Mouse (Mus musculus): ENCODE data around the gene Dhdds.

GRCm38 (mm10) chr4:133956358-133956757, 44.4 kb downstream of the Dhdds start:
- TF ChIP-seq CTCF (IDR thresholded peaks at IDR 0.05; ENCODE audit: borderline replicate concordance, extremely low read depth, insufficient read depth, insufficient read length) (no peak), POLR2A (IDR thresholded peaks at IDR 0.05; ENCODE audit: borderline replicate concordance, extremely low read depth, insufficient read depth, insufficient read length, poor library complexity, severe bottlenecking) (no peak)
